Mouse (Mus musculus) heart, adult 2 months (tissue): ENCODE measurements around the gene Heg1. TPM values are rescaled to one million over a fixed set of nuclear protein-coding genes. Genes with fewer than 3 reads are reported as not detected.

Experiments
- DNase-seq, 2 experiments: peaks; one replicate each; pipeline ENCODE4 v3.0.0; 2021
- H3K27ac ChIP-seq: fragments of 200-600 bp; 2 replicates; pipeline ENCODE4 v1.8.1; 2022
- H3K27me3 ChIP-seq: fragments of 200-500 bp; 2 replicates; pipeline ENCODE4 v1.6.1; 2012; ENCODE audit warnings: mild to moderate bottlenecking, low read length, inconsistent platforms, mixed read lengths; ENCODE audit not compliant: control insufficient read depth, insufficient read depth
- H3K36me3 ChIP-seq: fragments of 200-500 bp; 2 replicates; pipeline ENCODE4 v1.6.1; 2012; ENCODE audit warnings: low read length, inconsistent platforms; ENCODE audit not compliant: control insufficient read depth, insufficient read depth
- H3K4me1 ChIP-seq: fragments of 200-500 bp; 2 replicates; pipeline ENCODE4 v1.6.1; 2011; ENCODE audit warnings: low read length; ENCODE audit not compliant: control insufficient read depth, insufficient read depth
- H3K4me3 ChIP-seq: fragments of 200-600 bp; 2 replicates; pipeline ENCODE4 v1.8.1; 2022
- H3K79me2 ChIP-seq: fragments of 200-500 bp; replicated peaks from 2 replicates; pipeline ENCODE4 v1.6.1; 2012; ENCODE audit warnings: mild to moderate bottlenecking, inconsistent platforms, low read length, moderate library complexity, mixed read lengths; ENCODE audit not compliant: control insufficient read depth, insufficient read depth
- H3K9ac ChIP-seq: fragments of 200-500 bp; 2 replicates; pipeline ENCODE4 v1.6.1; 2012; ENCODE audit warnings: low read depth, mild to moderate bottlenecking, control low read depth, inconsistent platforms, low read length, mixed read lengths
- CTCF ChIP-seq: fragments of 200-600 bp; IDR thresholded peaks from 2 replicates; pipeline ENCODE4 v1.8.1; 2022; ENCODE audit warnings: antibody characterized with exemption, mild to moderate bottlenecking, moderate library complexity
- EP300 ChIP-seq: fragments of 200-500 bp; IDR thresholded peaks from 2 replicates; pipeline ENCODE4 v1.6.1; 2011; ENCODE audit warnings: low read depth, low read length, control low read depth; ENCODE audit not compliant: insufficient read depth
- POLR2A ChIP-seq: fragments of 200-500 bp; IDR thresholded peaks from 2 replicates; pipeline ENCODE4 v1.6.1; 2011; ENCODE audit warnings: mild to moderate bottlenecking, low read depth, low read length, control low read depth; ENCODE audit not compliant: insufficient read depth
- WGBS: fragments of 180-500 bp; shearing (Covaris S2); methylation state at CpG from one replicate; pipeline ENCODE4 v1.1.7; 2018; 5-methylcytosine and 5-hydroxymethylcytosine counted together
- intact Hi-C: fragments of 180-260 bp; cut with DNase I; formaldehyde crosslinking; loops from one replicate; pipeline ENCODE4 v1.15.1; 2025
- polyA plus RNA-seq: library from polyadenylated mRNA; depleted of rRNA; stranded (reverse); fragments of >200 nt; gene quantifications from 2 replicates; pipeline ENCODE4 v1.2.3, GENCODE M21; 2012
- total RNA-seq, 2 experiments: library from RNA; stranded (reverse); gene quantifications; 2 replicates each; pipeline ENCODE4 v1.2.3; 2021

Gene Heg1
- total and polyA plus RNA-seq, 3 experiments = 60.6 to 148 (median 126) TPM

- no peak overlapping the region for H3K9ac ChIP-seq
- intact Hi-C loops = no loop called here
- H3K79me2 ChIP-seq = no peaks in the 10 kb centered on the region
- WGBS = 99% methylated on average over 3 of the region's 3 CpGs
- H3K4me1 ChIP-seq = peaks cover 2% of the 10 kb centered on the region; the same call in 1 of the 2 replicates
- no peak for DNase-seq
- no peak overlapping the region for H3K27ac ChIP-seq
- no peaks in the 10 kb centered on the region for H3K36me3 ChIP-seq
- no peak overlapping the region for H3K4me3 ChIP-seq
- no peaks in the 10 kb centered on the region for H3K27me3 ChIP-seq
- no peak for TF ChIP-seq CTCF
- no peak for TF ChIP-seq EP300
- no peak for TF ChIP-seq POLR2A
These were observed 26.0 kb upstream of the Heg1 start for GRCm38 (mm10) chr16:33658121-33658520.

- H3K9ac ChIP-seq = no peak overlapping the region
- intact Hi-C loops = no loop called here
- no peak overlapping the region; the same call in 1 of the 2 replicates for H3K27ac ChIP-seq
- no peak overlapping the region for H3K4me3 ChIP-seq
- H3K36me3 ChIP-seq = no peaks in the 10 kb centered on the region
- H3K79me2 ChIP-seq = no peaks in the 10 kb centered on the region
- peaks cover 2% of the 10 kb centered on the region; the same call in 1 of the 2 replicates for H3K4me1 ChIP-seq
- TF ChIP-seq POLR2A = no peak
- no peaks in the 10 kb centered on the region for H3K27me3 ChIP-seq
- 88% methylated on average over 5 of the region's 5 CpGs for WGBS
- no peak for DNase-seq
These were observed 24.6 kb upstream of the Heg1 start for GRCm38 (mm10) chr16:33659521-33659920.

DNA sequence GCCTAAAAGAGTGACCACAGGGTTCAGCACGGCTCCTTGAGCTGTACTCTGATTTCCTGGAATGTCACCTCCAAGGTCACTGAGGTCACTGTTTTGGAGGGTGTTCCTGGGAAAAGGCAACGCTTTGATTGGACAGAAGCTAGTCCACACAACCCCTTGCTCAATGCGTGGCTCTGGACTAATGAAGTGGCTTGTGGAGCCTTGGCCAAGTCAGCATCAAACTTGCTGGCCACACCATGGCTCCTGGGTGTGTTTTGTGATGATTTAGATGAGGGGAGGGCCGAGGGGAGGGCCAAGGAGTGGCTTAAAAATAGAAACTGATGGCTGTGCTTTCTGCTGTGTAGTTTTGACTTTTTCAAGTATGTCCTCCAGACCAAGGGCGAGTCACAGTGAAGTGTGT, 24.0 kb upstream of the Heg1 start:
- DNase-seq = peak; percentile 55 to 73
- WGBS = 33% methylated on average over 5 of the region's 5 CpGs
- H3K27me3 ChIP-seq = no peaks in the 10 kb centered on the region
- H3K4me3 ChIP-seq = no peak overlapping the region
- no peaks in the 10 kb centered on the region for H3K36me3 ChIP-seq
- H3K4me1 ChIP-seq = peaks cover 2% of the 10 kb centered on the region; the same call in 1 of the 2 replicates
- TF ChIP-seq EP300 (no peak), POLR2A (no peak), CTCF (no peak)
- intact Hi-C loops = no loop called here
- no peak overlapping the region for H3K9ac ChIP-seq
- no peaks in the 10 kb centered on the region for H3K79me2 ChIP-seq
- peak overlapping the region; percentile 46; the same call in 1 of the 2 replicates for H3K27ac ChIP-seq

- intact Hi-C loops = no loop called here
- TF ChIP-seq EP300 = no peak
- no peaks in the 10 kb centered on the region for H3K27me3 ChIP-seq
- peaks cover 5% of the 10 kb centered on the region for H3K4me1 ChIP-seq
- no peaks in the 10 kb centered on the region for H3K36me3 ChIP-seq
- no peak overlapping the region for H3K4me3 ChIP-seq
- no peak overlapping the region for H3K9ac ChIP-seq
- no peak for DNase-seq
- 97% methylated on average over 10 of the region's 10 CpGs for WGBS
- H3K27ac ChIP-seq = no peak overlapping the region
- no peaks in the 10 kb centered on the region for H3K79me2 ChIP-seq
These were observed 21.3 kb upstream of the Heg1 start for GRCm38 (mm10) chr16:33662841-33663240.

GRCm38 (mm10) chr16:33666226-33666625, 17.9 kb upstream of the Heg1 start:
- Histone ChIP-seq H3K27me3 (no peaks in the 10 kb centered on the region), H3K4me1 (peaks cover 8% of the 10 kb centered on the region), H3K27ac (no peak overlapping the region), H3K4me3 (no peak overlapping the region), H3K9ac (no peak overlapping the region), H3K36me3 (no peaks in the 10 kb centered on the region), H3K79me2 (no peaks in the 10 kb centered on the region)
- TF ChIP-seq POLR2A = no peak
- TF ChIP-seq EP300 = no peak
- no peak for TF ChIP-seq CTCF
- DNase-seq = no peak
- WGBS = 81% methylated on average over 6 of the region's 6 CpGs
- intact Hi-C loops = no loop called here

- no peaks in the 10 kb centered on the region for H3K79me2 ChIP-seq
- no peaks in the 10 kb centered on the region for H3K27me3 ChIP-seq
- no peaks in the 10 kb centered on the region for H3K36me3 ChIP-seq
- H3K4me3 ChIP-seq = no peak overlapping the region
- intact Hi-C loops = no loop called here
- H3K27ac ChIP-seq = no peak overlapping the region
- 88% methylated on average over 4 of the region's 4 CpGs for WGBS
- DNase-seq = no peak
- peaks cover 8% of the 10 kb centered on the region for H3K4me1 ChIP-seq
- H3K9ac ChIP-seq = no peak overlapping the region
- no peak for TF ChIP-seq POLR2A
- no peak for TF ChIP-seq EP300
- no peak for TF ChIP-seq CTCF
These were observed 17.1 kb upstream of the Heg1 start for GRCm38 (mm10) chr16:33666985-33667538.
